Mouse (Mus musculus) cerebellum, adult 9-10 months (tissue): ENCODE data around the gene Ccdc33.

ENCODE experiments used
- DNase-seq: peaks from one replicate; pipeline ENCODE4 v3.0.0; 2022

The Ccdc33 gene

DNA sequence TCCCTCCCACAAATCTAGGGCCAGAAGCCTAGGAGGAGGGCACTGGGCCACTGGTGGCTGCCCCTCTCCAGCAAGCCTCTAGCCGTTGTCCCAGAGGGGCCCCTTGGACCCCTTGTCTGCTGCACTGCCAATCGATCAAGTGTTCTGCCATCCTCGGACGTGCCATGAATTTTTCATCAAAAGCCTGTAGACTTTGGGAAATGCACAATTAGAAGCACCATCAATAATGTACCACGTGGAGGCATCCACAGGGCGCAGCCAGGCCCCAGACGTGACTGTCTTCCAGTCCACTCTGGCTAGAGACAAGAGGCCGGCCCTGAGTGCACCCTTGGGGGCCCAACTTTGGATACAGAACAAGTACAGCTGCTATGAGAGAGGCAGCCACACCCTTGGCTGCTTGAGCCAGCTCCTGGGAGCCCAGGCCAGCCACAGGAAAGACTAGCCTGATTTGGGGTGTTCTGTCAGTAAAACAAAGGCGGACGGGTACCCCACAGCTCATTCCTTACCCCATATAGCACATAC, 75.1 kb downstream of the Ccdc33 start:
- no peak for DNase-seq

DNA sequence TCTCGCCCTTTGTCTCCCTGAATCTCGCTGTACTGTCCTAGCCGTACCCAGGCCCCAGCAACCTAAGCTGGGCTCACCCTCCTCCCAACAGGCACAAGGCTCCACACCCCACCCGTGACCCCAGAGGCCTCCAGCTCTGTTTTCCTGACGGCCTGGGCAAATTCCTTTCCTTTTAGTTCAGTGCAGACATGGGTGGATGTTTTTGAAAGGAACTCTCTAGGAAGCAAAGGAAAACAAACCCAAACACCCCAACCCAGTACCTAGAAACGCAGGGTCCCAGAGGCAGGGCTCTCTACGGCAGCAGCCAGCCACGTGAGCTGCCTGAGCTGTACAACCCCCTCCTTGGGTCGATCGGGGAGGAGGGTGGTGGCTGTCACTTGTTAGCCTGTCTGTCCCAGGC, 76.2 kb downstream of the Ccdc33 start:
- no peak for DNase-seq

DNA sequence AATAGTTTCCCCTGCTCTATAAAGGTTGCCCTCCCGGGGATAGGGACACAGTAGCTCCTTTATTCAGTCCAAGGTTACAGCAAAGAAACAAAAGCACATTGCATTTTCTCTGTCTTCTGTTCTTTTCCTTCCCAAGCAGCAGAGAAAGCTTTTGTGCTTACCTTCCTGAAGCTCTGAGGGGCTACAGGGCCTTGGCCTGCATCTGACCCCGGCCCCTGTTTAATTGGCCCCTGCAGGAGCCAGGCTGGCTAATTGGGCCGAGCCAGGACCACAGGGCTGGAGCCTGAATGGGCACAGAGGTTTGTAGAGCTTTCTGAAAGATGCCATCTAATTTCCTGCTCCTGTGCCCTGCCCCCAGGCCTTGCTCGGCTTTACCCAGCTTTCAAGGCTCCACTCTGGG, 77.6 kb downstream of the Ccdc33 start:
- no peak for DNase-seq

DNA sequence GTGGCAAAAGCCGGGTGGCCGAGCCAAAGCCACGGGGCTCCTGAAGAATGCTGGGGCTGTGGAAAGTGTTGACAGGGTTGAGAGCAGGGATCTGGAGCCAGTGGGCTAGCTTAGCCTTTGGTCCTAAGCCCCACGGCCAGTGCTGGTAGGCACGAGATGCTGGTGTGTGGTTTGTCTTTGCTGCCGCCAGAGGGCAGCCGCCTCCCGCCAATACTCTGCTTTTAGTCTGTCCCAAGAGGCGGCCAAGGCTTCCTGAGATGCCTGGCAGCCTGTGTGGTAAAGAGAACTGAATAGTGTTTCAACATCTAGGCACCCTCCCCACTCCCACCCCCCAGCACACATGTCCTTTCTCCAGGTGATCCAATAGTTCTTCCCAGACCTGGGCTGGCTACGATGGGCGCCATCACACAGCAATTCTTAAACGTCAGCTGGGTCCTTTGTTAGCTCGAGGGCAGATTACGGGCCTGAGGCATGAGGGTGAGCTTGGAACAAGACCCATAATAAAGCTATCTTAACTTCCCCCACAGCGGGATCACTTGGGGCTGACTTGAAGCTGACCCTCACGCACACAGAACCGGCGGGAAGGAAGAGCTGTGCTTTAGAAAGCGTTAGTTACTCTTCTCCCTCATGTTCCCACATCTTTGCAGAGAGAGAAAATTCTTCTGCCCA, 80.0 kb downstream of the Ccdc33 start:
- DNase-seq: peak; percentile 77

DNA sequence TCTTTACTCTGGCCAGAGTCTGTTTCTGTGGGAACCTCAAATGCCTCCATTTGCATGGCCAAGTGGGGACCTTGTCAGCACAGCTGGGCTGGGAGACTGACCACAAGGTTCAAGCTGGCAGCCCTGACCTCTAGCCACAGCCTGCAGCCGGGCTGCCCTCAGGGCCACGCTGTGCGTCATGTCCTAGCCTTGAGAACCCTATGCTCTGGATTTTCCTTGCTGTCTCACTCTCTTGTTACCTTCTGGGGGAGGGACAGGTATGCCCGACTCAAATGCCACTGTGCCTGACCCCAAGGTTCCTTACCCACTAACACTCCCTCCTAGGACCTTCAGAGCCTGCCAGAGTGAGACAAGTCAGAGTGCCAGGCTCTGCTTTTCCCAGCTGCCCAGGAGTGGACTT, 81.7 kb downstream of the Ccdc33 start:
- no peak for DNase-seq

DNA sequence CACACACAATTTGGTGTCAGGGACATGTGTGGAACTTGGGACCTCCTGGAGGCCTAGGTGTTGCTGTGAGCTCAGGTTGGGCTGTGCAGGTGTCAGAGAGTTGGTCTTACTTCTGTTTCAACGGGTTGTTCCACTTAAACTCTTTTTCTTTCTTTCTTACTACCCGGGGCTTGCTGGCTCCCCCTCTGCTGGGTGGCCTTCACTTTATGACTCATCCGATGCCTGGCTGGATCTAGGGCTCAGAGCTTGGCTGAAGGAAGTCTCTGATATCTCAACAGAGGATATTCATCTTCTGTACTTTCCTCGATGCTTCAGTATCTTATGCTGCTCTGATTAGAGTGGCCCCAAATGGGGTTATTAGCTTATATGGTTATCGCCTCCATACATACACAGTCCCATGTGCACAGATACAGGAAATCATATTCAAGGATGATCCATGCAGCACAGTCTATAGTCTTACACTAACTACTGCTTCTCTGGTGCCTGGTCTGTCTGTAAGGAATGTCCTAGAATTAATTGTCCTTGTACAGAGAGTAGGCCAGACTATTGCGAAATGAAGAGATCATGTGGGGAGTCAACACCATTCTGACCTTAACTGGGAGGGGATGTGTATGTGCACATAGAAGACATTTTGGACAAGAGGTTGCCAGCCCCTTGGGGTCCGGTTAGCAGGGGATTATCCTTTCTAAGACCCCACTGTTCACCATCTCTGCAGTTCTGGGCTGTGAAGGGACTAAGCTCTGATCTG, 82.5 kb downstream of the Ccdc33 start:
- DNase-seq: no peak

DNA sequence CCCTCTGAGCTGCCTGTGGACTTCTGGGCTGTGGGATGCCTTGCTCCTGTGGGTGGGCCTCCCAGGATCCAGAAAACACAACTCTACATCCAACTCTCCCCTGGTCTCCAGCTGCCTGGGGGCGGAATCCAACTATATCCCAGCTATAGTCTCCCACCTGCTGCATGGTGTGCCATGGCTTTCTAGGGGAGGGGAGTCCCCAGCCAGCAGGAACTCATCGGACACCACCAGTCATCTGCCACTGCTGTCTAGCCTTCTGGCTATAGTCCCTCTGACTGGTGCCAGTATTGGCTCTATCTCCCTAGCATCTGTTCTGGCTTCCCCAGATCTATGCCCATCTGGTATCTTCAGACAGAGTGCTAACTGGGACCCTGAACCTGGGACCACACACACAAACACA, 83.1 kb downstream of the Ccdc33 start:
- no peak for DNase-seq

DNA sequence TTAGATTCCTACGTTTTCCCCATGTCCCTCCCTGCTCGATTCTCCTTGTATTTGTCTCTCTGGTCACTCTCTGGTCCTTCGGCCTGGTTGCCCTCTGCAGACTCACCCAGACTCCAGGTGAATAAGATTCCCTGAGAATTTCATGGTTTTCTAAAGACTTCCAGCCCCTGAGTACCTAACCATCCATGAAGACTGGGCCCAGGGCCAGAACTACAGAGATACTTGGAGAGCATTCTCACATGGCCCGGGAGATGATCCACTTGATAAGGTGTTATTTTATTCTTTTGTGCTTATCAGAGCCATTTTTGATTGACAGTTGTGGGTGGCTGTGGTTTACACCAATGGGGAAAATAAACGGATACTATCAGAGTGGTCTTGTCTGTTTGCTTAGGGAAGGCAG, 86.7 kb downstream of the Ccdc33 start:
- DNase-seq: no peak

DNA sequence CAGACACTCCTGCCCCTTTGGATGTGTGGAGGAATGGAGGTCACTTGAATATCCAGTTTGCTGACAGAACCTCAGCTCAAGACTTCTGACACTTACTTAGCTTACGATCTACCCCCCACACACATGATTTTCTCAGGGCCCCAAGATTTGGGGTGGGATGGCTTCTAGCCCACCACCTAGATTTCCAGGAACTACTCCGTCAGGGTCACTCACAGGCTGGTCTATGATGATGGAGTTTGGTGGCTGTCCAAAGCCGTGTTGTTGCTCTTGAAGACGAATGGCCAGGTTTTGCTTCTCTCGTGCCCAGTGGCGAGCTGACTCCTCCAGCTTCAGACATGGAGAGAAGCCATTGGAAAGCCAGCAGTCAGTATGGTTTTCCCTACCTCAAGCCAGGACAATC, 89.0 kb downstream of the Ccdc33 start:
- DNase-seq: no peak

DNA sequence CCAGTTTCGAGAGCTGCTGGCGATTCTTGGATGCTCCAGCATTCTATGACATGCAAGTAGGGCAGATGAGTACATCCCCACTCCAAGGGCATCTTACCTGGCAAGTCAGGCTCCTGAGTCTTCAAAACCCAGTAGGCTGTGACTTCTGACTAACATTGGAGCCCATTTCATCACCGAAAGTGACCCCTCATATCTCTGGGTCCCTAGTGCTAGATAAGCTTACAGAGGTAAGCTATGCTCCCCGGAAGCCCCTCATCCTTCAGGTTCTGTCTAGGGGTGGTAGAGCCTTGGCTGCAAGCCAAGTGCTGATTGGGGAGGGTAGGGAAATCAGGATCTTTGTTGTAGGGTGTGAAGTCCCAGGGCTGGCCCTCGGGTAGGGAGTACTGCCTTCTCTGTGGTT, 89.8 kb downstream of the Ccdc33 start:
- DNase-seq: no peak

DNA sequence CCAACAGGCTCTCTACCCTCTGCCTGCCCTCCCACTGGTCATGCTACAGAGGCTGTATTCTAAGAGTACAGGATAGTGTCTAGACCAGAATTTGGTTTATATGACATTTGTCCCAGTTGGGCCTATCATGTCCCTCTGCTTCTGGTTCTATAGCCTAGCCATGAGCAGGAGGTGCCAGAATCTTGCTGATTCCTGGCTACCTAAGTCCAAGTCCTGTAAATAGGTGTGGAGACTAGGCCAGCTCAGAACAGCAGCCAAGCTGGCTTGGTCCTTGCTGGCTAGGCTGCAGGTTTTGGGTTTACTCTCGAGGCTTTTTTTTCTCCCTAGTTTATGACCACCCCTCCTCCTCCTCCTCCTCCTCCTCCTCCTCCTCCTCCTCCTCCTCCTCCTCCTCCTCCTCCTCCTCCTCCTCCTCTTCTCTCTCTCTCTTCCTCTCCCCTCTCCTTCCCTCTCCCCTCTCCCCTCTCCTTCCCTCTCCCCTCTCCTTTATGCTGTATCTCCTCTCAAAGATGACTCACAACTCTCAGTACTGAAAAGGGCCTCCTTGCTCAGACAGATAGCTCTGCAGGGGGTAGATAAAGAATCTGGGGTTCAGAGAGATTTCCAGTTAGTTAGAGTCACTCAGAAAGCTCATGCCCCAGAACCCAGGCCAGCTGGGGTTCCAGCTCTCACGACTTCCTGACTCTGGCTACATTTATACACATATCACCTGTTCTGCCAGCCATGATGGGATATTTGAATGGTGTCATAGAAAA, 91.0 kb downstream of the Ccdc33 start:
- DNase-seq: no peak

DNA sequence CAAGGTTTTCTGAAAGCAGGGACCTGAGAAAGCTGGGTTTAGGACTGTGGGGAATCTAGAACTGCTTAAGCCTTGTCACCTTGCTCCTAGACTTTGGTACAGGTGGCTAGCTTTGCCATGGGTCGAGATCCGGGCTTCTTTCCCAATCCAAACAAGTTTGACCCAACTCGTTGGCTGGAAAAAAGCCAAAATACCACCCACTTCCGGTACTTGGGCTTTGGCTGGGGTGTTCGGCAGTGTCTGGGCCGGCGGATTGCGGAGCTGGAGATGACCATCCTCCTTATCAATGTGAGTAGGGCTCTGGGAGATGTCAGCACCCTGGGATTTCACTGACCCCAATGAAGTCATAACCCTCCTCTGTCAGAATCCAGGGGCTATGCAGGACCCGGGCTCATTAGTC, 92.6 kb downstream of the Ccdc33 start:
- DNase-seq: no peak

DNA sequence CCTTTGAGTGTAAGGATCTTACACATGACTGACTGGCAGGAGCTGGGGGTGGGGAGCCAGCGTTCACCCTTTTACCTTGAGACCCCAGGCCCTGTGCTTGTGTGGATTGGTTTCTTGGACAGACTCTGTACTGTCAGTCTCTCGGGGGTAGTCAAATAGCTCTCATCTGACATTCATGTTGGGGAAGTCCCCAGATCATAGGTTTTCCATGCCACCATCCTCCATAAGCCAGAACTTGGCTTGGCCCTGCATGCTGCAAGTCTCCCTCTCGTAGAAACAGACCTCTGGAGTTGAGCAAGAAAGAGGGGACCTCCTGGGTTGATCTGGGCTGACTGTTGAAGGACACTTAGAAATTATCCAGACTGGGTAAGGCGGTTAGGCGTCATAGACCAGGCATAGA, 100.2 kb downstream of the Ccdc33 start:
- DNase-seq: no peak

DNA sequence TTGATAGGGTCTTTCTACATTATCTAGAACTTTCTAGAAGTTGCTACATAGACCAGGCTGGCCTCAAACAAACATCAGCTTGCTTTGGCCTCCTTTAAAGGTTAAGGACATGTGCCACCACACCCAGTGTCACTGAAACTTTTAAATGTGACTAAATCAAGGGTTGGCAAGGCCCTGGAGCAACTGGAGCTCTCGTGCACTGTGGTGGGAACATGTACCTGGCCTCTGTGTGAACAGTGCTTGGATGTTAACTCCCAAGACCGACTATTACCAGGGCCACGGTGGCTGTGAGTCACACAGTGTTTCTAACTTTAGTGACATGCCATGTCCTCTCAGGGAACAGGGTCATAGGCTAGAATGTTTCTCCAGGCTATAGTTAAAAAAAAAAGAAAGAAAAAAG, 101.7 kb downstream of the Ccdc33 start:
- DNase-seq: no peak

DNA sequence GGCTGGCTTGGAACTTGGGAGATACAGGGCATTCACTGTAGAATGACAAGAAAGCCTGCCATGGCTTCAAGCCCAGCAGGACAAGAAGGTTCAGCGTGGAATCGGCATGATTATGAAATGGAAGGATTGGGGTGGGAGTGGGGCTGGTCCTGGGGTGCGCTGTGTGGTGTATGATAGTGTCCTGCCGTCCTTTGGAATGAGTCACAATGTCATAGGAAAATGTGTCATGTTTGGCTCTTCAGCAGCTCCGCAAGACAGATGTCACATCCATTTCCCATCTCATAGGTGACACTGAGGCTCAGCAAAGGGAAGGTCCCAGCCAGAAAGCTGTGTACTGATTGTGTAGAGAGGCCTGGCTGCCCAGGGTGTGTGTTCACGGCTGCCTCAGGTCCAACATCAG, 102.8 kb downstream of the Ccdc33 start:
- no peak for DNase-seq

DNA sequence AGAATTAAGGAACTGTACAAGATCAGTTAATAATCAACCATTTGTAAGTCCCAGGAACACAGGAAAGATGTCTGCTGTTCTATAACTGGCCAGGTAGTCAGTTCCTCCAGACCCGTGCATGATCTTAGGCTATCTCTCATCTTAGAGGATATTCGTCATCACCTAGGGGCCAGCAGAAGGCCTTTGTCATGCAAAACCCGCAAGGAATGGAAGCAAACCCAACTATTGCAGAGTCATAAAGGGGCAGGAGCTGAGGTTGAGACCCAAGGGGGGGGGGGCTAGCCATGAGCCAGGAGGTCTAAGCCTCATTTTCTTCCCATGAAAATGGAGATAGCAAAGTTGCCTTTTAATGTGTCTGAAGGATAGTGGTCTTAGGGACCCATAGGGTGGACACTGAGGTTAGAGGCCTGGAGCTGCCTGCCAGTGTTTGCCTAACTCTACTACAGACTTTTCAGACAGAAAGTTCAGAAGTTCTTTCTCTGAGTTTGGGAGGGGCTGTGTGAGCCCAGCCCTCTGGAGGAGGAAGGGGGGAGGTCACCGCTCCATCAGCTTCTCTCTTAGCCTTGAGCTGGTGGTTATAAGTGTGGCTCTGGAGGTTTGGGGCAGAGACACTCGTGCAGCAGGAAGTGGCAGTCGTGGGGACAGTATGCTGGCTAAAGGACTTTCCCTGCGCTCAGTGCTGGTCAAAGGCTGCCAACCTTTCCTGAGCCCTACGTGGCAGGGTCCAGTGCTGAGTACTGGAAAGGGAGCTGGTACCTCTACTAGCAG, 104.0 kb downstream of the Ccdc33 start:
- no peak for DNase-seq

DNA sequence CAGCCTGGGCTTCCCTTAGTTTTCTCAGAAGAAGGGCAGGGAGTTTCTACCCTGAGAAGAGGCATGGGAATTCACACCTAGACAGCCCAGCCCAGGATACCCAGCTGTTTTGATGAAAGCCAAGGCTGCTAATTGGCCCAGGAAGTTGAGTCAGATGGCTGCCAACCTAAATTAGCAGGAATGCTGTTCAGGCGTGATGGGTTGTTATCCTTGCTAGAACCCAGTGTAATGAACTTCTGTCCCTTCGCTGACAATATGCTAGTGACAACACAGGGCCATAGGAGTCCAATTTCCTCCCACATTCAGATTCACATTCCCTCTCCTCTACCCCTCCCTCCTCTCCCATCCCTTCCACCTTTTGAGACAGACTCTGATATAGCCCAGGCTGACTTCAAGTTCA, 105.7 kb downstream of the Ccdc33 start:
- no peak for DNase-seq

DNA sequence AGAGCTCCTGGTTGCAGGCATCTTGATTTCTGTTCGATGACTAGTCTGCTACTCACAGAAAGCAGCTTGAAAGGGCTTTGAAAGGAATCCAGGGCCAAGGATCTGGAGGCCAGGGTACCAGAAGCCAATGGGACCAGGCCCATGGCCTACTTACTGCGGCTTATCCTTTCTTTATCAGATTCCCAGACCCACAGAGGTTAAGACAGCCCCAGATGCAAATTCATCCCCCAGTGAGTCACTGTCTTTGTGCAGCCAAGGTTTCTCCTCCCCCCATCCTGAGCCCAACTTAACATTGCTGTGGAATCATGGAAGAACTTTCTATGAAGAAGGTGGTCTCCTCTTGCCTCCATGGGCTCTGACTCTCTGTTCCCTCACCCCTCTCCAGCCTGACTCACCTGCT, 106.1 kb downstream of the Ccdc33 start:
- DNase-seq: no peak

DNA sequence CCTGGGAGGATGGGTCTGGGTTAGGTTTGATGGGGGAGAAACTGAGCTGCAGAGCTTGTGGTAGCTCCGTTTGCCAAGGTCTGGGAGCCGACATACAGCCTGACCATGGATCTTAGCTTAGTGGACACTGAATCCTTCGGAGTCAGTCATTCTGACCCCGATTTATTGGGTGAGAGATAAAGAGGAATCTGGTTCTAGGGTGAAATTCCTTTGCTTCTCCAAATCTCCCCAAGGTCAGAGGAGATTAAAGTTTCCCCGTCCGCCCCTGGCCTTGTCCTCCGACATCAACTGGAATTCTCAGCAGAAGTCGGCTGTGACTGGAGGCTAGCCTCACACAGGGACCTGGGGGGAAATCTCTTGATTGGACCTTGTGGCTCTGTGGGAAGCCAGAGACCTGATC, 107.1 kb downstream of the Ccdc33 start:
- no peak for DNase-seq

DNA sequence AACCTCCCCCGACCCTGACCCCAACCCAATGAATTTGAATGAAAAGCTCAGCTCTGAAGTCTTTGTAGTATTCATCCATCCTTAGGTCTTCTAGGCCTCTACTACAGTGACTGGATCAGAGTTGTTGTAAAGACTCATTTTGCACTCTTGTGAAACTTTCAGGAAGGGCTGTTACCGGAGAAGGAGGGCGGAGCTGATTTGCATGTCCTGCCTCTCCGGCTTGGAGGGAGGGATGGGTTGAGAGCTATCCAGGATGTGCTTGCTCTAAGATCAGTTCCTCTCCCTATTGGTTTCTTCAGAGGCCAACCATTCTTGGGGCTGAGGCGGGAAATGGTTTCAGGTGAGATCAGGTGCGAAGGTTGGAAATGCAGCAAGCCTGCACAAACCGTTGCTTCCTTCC, 107.6 kb downstream of the Ccdc33 start:
- no peak for DNase-seq

DNA sequence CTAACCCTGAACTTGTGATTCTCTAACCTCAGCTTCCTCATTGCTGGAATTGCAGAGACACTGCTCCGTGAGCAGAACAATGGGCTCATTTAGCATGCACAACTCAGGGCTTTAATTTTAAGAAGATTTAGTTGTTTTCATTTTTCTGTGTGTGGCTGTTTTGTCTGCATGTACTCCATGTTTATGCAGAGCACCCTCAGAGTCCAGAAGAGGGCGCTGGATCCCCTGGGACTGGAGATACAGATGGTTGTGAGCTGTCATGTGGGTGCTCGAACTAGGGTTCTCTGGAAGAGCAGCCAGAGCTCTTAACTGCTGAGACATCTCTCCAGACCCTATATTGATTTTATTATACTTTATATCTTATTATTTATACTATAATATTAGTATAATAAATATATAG, 109.0 kb downstream of the Ccdc33 start:
- no peak for DNase-seq

DNA sequence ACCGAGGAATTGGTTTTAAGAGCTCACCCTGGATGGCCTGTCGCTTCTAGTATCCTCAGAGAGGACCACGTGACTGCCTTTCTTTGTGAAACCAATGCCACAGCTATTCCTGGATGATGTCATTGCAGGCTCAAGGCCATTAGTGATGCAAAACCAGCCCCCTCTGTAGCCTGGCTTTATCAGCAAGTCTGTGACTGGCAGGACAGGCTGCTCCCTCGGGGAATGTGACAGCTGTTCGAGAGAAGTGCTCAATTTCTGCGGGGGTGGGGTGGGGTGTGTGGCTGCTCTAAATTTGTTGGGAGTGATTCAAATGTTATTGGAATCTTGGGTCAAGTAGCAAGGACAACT, 109.6 kb downstream of the Ccdc33 start:
- DNase-seq: no peak

DNA sequence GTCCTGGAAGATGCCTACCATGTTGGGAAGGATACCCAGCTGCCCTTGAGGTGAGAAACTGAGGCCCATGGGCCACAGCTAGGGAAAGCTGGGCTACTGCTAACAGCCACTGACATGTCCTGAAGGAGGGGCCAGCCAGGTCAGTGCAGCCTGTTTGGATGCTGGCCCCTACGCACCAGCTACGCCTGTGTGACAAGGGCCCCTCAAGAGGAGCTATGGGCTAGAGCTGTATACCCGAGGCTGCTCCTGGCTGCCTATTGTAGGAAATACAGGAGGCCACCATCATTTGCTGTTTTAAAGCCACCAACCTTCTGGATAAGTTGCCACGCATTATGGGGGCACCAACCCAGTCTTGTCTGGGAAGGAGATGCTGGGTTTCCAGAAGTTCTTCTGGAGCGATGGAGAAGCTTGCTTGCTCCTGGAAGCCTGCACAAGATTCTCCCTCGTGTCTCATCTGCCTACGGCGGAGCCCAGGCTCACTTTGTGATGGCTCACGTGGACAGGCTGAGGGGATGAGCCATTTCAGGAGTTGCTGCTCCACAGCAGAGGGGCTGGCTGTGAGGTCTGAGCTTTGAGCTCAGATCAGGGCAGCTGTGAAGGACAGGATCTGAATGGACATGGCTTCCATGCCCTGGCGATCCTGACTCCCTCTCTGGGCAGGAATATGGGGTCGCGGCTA, 110.1 kb downstream of the Ccdc33 start:
- no peak for DNase-seq
